Mouse (Mus musculus) gastrocnemius, postnatal 4 days (tissue): ENCODE data around the gene Xlr3b. TPM values are rescaled to one million over a fixed set of nuclear protein-coding genes. Genes with fewer than 3 reads are reported as not detected.
"Not testable (repeated sequence)": the region's sequence is repeated elsewhere in the genome, so short reads cannot be mapped to it uniquely, and the experiment has no call there.

Experiments
- DNase-seq, 2 experiments: peaks; one replicate each; pipeline ENCODE4 v3.0.0; 2021 to 2022; ENCODE audit warnings: low spot score in 2 of 2, mixed read lengths in 2 of 2
- long read RNA-seq, 2 experiments: library from polyadenylated mRNA; stranded (forward); transcript quantifications; one replicate each; pipeline ENCODE4 v2.0.0; 2021
- total RNA-seq, 2 experiments: library from RNA; stranded (reverse); gene quantifications; 2 replicates each; pipeline ENCODE4 v1.2.3; 2021

Xlr3b gene
- 10 to 100 TPM in 1 of 2 experiments, under 1 TPM in 1; 0.93 to 11.6 TPM for total RNA-seq
- long read RNA-seq, experiment 1, transcript Xlr3b-201 (9 exons, 1,564 nt) = major isoform, 9 of 17 reads
- long read RNA-seq, experiment 1, partial matches to known transcripts = 0 of 17 reads
- long read RNA-seq, experiment 1, other reads (novel, unspliced or antisense) = 8 of 17 reads
- long read RNA-seq, experiment 2, partial matches to known transcripts = 0 of 6 reads
- long read RNA-seq, experiment 2, other reads (novel, unspliced or antisense) = 2 of 6 reads

DNA sequence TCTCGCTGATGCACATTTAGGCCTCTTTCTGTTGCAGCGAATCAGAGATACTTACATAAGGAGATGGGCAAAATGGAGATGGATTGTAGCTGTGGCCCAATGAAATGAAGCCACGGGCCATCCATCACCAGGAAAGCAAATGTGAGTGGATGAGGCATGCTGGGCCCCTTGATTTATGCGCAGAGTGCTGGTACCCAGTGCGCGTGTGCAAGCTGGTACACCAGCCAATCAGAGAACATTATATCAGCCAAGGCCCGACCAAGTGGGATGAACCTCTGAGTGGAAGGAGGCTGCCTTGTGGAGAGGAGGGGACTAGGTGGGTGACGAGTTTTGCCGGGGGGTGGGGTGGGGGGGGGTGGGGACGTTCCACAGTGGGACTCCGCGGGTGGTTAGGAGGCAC, at the start of gene Xlr3b:
Gene Xlr3b (plus strand): TSS at position 274 of the 400 bp plus-strand sequence.
- not testable (repeated sequence) for DNase-seq

DNA sequence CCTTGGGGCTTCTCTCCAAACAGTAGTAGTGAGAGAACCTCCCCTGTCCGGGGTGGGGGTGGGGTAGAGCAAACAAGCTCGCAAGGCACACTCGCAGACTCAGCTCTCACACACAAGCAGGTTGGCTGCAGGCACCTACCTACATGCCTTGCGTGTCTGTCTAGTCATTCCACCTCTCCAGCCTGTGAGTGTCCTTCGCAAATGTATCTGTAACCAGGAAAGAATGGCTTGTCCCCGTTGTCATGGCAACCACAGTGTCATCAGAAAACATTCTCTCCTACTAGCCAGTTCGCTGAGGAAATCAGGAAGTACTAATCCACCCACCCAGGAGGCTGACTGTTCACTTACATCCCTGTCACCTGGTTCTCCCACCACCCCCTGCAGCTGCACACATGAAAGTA, 48.8 kb upstream of the Xlr3b start:
- not testable (repeated sequence) for DNase-seq

GRCm38 (mm10) chrX:73148496-73148895, 43.5 kb upstream of the Xlr3b start, which contains the start of gene Xlr5b:
Gene Xlr5b, plus strand, starts transcription at chrX:73148796.
- not testable (repeated sequence) for DNase-seq

GRCm38 (mm10) chrX:73149350-73149749, 42.7 kb upstream of the Xlr3b start, which contains the start of gene DXBay18:
Gene DXBay18, minus strand, starts transcription at chrX:73149450.
- not testable (repeated sequence) for DNase-seq

- not testable (repeated sequence) for DNase-seq
These were observed 15.1 kb upstream of the Xlr3b start, which contains the start of gene Spin2d for GRCm38 (mm10) chrX:73176889-73177288. Gene Spin2d, minus strand, starts transcription at chrX:73176989.

- not testable (repeated sequence) for DNase-seq
These were observed 22.0 kb downstream of the Xlr3b start, which contains the start of gene Xlr4b for GRCm38 (mm10) chrX:73213819-73214564. Gene Xlr4b, plus strand, starts transcription at chrX:73214333.

GRCm38 (mm10) chrX:73225365-73225764, 33.4 kb downstream of the Xlr3b start:
- DNase-seq = no peak

DNA sequence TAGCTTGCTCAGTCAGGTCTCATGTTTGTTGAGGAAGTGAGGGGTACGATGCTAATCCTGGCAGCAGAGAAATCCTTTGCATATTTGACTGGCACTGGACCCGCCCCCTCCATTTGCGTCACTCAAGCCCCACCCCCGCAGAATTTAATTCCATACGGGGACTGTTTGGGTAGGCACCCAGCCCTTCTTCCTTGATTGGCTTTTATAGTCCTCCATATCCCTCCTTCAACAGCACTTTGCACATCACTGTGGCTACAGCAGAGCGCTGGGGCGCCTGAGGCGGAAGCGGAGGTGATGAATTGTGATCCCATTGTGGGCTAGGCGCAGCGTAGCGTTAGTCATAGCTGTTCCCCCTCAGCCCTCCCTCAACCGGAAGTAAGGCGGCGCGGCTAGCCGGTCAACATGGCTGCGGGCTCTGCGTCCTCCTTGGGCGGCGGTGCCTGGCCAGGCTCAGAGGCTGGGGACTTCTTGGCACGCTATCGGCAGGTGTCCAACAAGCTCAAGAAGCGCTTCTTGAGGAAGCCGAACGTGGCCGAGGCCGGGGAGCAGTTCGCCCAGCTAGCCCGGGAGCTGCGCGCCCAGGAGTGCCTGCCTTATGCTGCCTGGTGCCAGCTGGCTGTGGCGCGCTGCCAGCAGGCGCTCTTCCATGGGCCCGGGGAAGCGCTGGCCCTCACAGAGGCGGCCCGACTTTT, 36.1 kb downstream of the Xlr3b start, which contains the start of gene F8a:
Gene F8a (plus strand): TSS at position 378 of the 692 bp plus-strand sequence.
- peak; percentile 34 to 60 for DNase-seq

DNA sequence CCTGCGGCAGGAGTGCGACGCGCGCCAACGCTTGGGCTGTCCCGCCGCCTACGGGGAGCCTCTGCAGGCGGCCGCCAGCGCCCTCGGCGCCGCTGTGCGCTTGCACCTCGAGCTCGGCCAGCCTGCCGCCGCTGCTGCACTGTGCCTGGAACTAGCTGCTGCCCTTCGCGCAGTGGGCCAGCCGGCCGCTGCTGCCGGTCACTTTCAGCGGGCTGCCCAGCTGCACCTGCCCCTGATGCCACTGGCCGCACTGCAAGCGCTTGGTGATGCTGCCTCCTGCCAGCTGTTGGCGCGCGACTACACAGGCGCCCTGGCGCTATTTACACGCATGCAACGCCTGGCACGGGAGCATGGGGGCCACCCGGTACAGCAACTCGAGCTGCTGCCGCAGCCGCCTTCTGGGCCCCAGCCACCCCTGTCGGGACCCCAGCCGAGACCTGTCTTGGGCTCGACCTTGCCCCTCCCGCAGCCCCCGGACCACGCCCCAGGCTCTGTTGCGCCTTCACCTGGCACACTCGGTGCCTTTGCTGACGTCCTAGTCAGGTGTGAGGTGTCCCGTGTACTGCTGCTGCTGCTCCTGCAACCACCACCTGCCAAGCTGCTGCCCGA, 36.7 kb downstream of the Xlr3b start:
- DNase-seq = peak; percentile 17 to 54

- no peak for DNase-seq
These were observed 37.3 kb downstream of the Xlr3b start for GRCm38 (mm10) chrX:73229288-73229687.

- not testable (repeated sequence) for DNase-seq
These were observed 50.9 kb downstream of the Xlr3b start, which contains the start of gene Xlr4c for GRCm38 (mm10) chrX:73242821-73243325. Gene Xlr4c, minus strand, starts transcription at chrX:73243130.

Other genes with a start within 250 kb of the Xlr3b start
- 10 to 100 TPM; 13.9 to 21.5 TPM for gene Zfp185, start 204.9 kb upstream of the Xlr3b start, total RNA-seq
- under 1 TPM in 1 of 2 experiments, not detected in 1; 0.12 TPM for gene Pnma5, start 155.1 kb upstream of the Xlr3b start, total RNA-seq
- not detected for gene Pnma3, start 127.4 kb upstream of the Xlr3b start, total RNA-seq
- gene Xlr4a, start 109.7 kb upstream of the Xlr3b start, total RNA-seq = under 1 TPM in 1 of 2 experiments, not detected in 1; 0.26 TPM
- gene Xlr3a, start 95.1 kb upstream of the Xlr3b start, total RNA-seq = under 1 TPM; 0.54 to 0.88 TPM
- gene Gm14685, start 75.2 kb upstream of the Xlr3b start, total RNA-seq = under 1 TPM in 1 of 2 experiments, not detected in 1; 0.15 TPM
- gene Xlr5b, start 43.4 kb upstream of the Xlr3b start, total RNA-seq = not detected
- gene DXBay18, start 42.8 kb upstream of the Xlr3b start, total RNA-seq = not detected
- gene Spin2d, start 15.2 kb upstream of the Xlr3b start, total RNA-seq = not detected
- gene Xlr4b, start 22.1 kb downstream of the Xlr3b start, total RNA-seq = under 1 TPM in 1 of 2 experiments, not detected in 1; 0.20 TPM
- 1 to 10 TPM; 6.8 to 7.2 TPM for gene F8a, start 36.1 kb downstream of the Xlr3b start, total RNA-seq
- under 1 TPM in 1 of 2 experiments, not detected in 1; 0.49 TPM for gene Xlr4c, start 50.9 kb downstream of the Xlr3b start, total RNA-seq
- not detected for gene Xlr3c, start 73.2 kb downstream of the Xlr3b start, total RNA-seq
- not detected for gene Xlr5a, start 100.8 kb downstream of the Xlr3b start, total RNA-seq
- not detected for gene Xlr5c, start 100.8 kb downstream of the Xlr3b start, total RNA-seq
- gene Gm45015, start 144.6 kb downstream of the Xlr3b start, total RNA-seq = not detected
- gene Zfp275, start 150.4 kb downstream of the Xlr3b start, total RNA-seq = 10 to 100 TPM; 24.3 to 26.3 TPM
- not detected for gene Gm18336, start 206.5 kb downstream of the Xlr3b start, total RNA-seq
- gene Zfp92, start 218.9 kb downstream of the Xlr3b start, total RNA-seq = not detected
- gene Trex2, start 243.1 kb downstream of the Xlr3b start, total RNA-seq = not detected